ENCODE assay signal across 15 mouse cellular contexts in genomic region chr9:45550210-45550609, GRCm38 (mm10).
DNase-seq lines count a peak whose midpoint lies in the region; ATAC-seq and TF ChIP-seq lines count a peak whose summit lies in the region.
"Had no signal": no experiment of that assay in that cellular context is flagged by ENCODE, and none has a peak within 500 bp of the region (broad histone marks: within the 10 kb centered on the region; RNA-seq: fewer than 3 reads in every experiment).

No protein-coding gene starts in this region.

- no peaks in the 10 kb centered on the region for H3K27me3 ChIP-seq in forebrain, postnatal 0 days (ENCODE audit: insufficient read depth, low read length)
- H3K27me3 ChIP-seq in midbrain, embryonic 13.5 days, result no peaks in the 10 kb centered on the region

- H3K9me3 ChIP-seq in forebrain, postnatal 0 days (ENCODE audit: low read length), result no peaks in the 10 kb centered on the region
- H3K9me3 ChIP-seq in midbrain, embryonic 13.5 days, result no peaks in the 10 kb centered on the region
- H3K9me3 ChIP-seq: limb, embryonic 12.5 days had no signal

- no peaks in the 10 kb centered on the region for H3K36me3 ChIP-seq in forebrain, postnatal 0 days (ENCODE audit: insufficient read depth)
- no peaks in the 10 kb centered on the region for H3K36me3 ChIP-seq in midbrain, embryonic 13.5 days
- H3K36me3 ChIP-seq: limb, embryonic 12.5 days had no signal

- peak overlapping the region; percentile 80 for H3K27ac ChIP-seq in forebrain, postnatal 0 days (ENCODE audit: low read depth, low read length)
- H3K27ac ChIP-seq in midbrain, embryonic 13.5 days, result peak overlapping the region; percentile 75
- H3K27ac ChIP-seq: limb, embryonic 12.5 days had no signal

- TF ChIP-seq CTCF in forebrain, postnatal 0 days (IDR thresholded peaks at IDR 0.05; ENCODE audit: low read depth), result no peak

- peaks cover 29% of the 10 kb centered on the region; the same call in 1 of the 2 replicates for H3K4me1 ChIP-seq in forebrain, postnatal 0 days (ENCODE audit: insufficient read depth)
- peaks cover 54% of the 10 kb centered on the region for H3K4me1 ChIP-seq in midbrain, embryonic 13.5 days (replicated peaks)

- no peak overlapping the region for H3K4me2 ChIP-seq in forebrain, postnatal 0 days (ENCODE audit: low read depth)
- H3K4me2 ChIP-seq in midbrain, embryonic 13.5 days (replicated peaks), result no peak overlapping the region
- H3K4me2 ChIP-seq: limb, embryonic 12.5 days had no signal

- peak; percentile 45 for DNase-seq in cerebellum, adult 11-12 months
- no peak for DNase-seq in cerebellum, adult 11 months
- peak; percentile 22 for DNase-seq in ES-CJ7 (ENCODE audit: low read depth, low spot score)
- peak; percentile 52 for DNase-seq in forebrain, postnatal 0 days
- no peak for DNase-seq in right cerebral cortex, postnatal 25 days
- DNase-seq in adipocyte (ENCODE audit: low spot score), result no peak
- no peak for DNase-seq in urinary bladder, postnatal 10 days (ENCODE audit: low spot score)
- DNase-seq: adrenal gland, adult 2 months; heart, adult 11 months; kidney, postnatal 10 days; liver, postnatal 0 days; lung, postnatal 4 days had no signal

- WGBS in forebrain, postnatal 0 days, result 15% methylated on average over 6 of the region's 6 CpGs
- 36% methylated on average over 6 of the region's 6 CpGs for WGBS in midbrain, embryonic 13.5 days

- peak; percentile 76 for ATAC-seq in forebrain, postnatal 0 days
- ATAC-seq in midbrain, embryonic 13.5 days, result no peak; the same call in 1 of the 2 replicates
- ATAC-seq: liver, postnatal 0 days; Patski had no signal

- no peak overlapping the region; the same call in 1 of the 2 replicates for H3K9ac ChIP-seq in forebrain, postnatal 0 days
- no peak overlapping the region for H3K9ac ChIP-seq in midbrain, embryonic 13.5 days (replicated peaks)
- H3K9ac ChIP-seq: limb, embryonic 12.5 days; liver, postnatal 0 days had no signal

- no peak overlapping the region for H3K4me3 ChIP-seq in forebrain, postnatal 0 days (ENCODE audit: low read depth, low read length)
- no peak overlapping the region for H3K4me3 ChIP-seq in midbrain, embryonic 13.5 days (replicated peaks)
- H3K4me3 ChIP-seq: limb, embryonic 12.5 days had no signal

Comparison
In these comparisons a context has a peak if more than half of its experiments do, and no peak if none do; other contexts are left out.
1. DNase-seq: peak in cerebellum, adult 11-12 months (single experiment), ES-CJ7 (single experiment) and forebrain, postnatal 0 days (single experiment); none in cerebellum, adult 11 months (single experiment), right cerebral cortex, postnatal 25 days (single experiment), adipocyte (single experiment) and urinary bladder, postnatal 10 days (single experiment).